Mouse (Mus musculus): ENCODE results near the gene Bloc1s1. TPM values are rescaled to one million over a fixed set of nuclear protein-coding genes. Genes with fewer than 3 reads are reported as not detected.

Gene Bloc1s1
- polyA plus RNA-seq, 1 experiment from 2014 or later = 206 TPM

GRCm38 (mm10) chr10:128929638-128930378, 6.0 kb upstream of the Bloc1s1 start:
- H3K36me3 ChIP-seq = no peaks in the 10 kb centered on the region
- peaks cover 7% of the 10 kb centered on the region; the same call in 1 of the 2 replicates for H3K4me1 ChIP-seq
- no peak overlapping the region for H3K27ac ChIP-seq
- H3K4me2 ChIP-seq = no peak overlapping the region
- H3K27me3 ChIP-seq = peaks cover 72% of the 10 kb centered on the region
- H3K9me3 ChIP-seq = no peaks in the 10 kb centered on the region
- no peak overlapping the region for H3K9ac ChIP-seq
- H3K4me3 ChIP-seq = no peak overlapping the region
- no peak for ATAC-seq (ENCODE audit: insufficient number of reproducible peaks, insufficient read depth, low FRiP score, low TSS enrichment, low read depth)
- 71% methylated on average over 7 of the region's 7 CpGs for WGBS

- ATAC-seq (ENCODE audit: insufficient number of reproducible peaks, insufficient read depth, low FRiP score, low TSS enrichment, low read depth) = no peak
- peaks cover 58% of the 10 kb centered on the region for H3K27me3 ChIP-seq
- no peak overlapping the region for H3K4me2 ChIP-seq
- H3K4me3 ChIP-seq = no peak overlapping the region
- H3K27ac ChIP-seq = no peak overlapping the region
- peaks cover 8% of the 10 kb centered on the region for H3K4me1 ChIP-seq
- no peaks in the 10 kb centered on the region for H3K36me3 ChIP-seq
- 36% methylated on average over 4 of the region's 4 CpGs for WGBS
- H3K9me3 ChIP-seq = no peaks in the 10 kb centered on the region
- H3K9ac ChIP-seq = no peak overlapping the region
These were observed 4.5 kb upstream of the Bloc1s1 start for GRCm38 (mm10) chr10:128928356-128928755.

DNA sequence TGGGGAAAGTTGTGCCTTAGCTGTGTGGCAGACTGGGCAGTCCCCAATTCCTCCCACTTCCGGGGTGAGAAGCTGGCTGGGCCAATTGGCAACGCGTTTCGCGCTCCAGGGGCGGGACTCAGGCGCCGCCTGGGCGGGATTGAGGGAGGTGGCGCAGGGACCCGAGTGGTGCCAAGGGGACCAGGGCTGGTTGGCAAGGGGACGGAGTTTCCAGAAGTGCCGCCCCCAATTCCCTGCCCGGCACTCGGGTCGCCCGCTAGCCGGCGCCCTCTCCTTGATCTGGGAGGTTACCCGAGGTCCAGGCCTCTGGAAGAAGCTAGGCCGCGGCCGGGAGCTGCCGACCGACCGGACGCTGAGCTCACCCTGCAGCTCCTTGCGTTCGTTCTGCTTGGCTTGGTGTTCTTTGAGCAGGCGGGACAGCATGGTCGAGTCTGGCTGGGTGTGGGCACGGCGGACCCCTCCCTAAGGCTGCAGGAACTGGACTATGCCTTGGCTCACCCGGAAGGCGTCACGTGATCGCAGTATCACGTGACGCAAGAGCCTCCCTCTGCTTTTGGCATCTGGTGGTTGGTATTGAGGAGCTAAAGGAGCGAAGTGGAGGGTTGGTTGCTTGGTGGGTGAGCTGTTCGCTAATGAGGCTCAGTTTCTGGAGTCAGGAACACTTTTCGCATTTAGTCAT, 683 bp downstream of the Bloc1s1 start:
- WGBS = under 1% methylated on average over 42 of the region's 42 CpGs
- H3K9me3 ChIP-seq = no peaks in the 10 kb centered on the region
- peaks cover 10% of the 10 kb centered on the region; the same call in 1 of the 2 replicates for H3K27me3 ChIP-seq
- peak overlapping the region; percentile 91 for H3K27ac ChIP-seq
- peak overlapping the region; percentile 81 for H3K9ac ChIP-seq
- peak; percentile 91 for ATAC-seq (ENCODE audit: insufficient number of reproducible peaks, insufficient read depth, low FRiP score, low TSS enrichment, low read depth)
- H3K4me1 ChIP-seq = peaks cover 39% of the 10 kb centered on the region
- peak overlapping the region; percentile 85 for H3K4me3 ChIP-seq
- H3K4me2 ChIP-seq = peak overlapping the region; percentile 79
- peaks cover 6% of the 10 kb centered on the region for H3K36me3 ChIP-seq

- Histone ChIP-seq H3K27ac (peak within 1 kb of the TSS; percentile 91), H3K27me3 (peaks cover 6% of the 10 kb centered on the region; the same call in 1 of the 2 replicates), H3K9me3 (no peaks in the 10 kb centered on the region), H3K36me3 (peaks cover 10% of the 10 kb centered on the region), H3K4me1 (peaks cover 39% of the 10 kb centered on the region), H3K9ac (peak within 1 kb of the TSS; percentile 81), H3K4me2 (peak within 1 kb of the TSS; percentile 79), H3K4me3 (peak within 1 kb of the TSS; percentile 85)
- 16% methylated on average over 1 of the region's 1 CpGs for WGBS
- no peak for ATAC-seq (ENCODE audit: insufficient number of reproducible peaks, insufficient read depth, low FRiP score, low TSS enrichment, low read depth)
These were observed 1.1 kb downstream of the Bloc1s1 start, which contains the start of gene Rdh5 for GRCm38 (mm10) chr10:128922822-128923012. TSS of gene Rdh5 (minus strand) at chr10:128922888.

GRCm38 (mm10) chr10:128921883-128922821, 1.7 kb downstream of the Bloc1s1 start:
- Histone ChIP-seq H3K4me1 (peaks cover 39% of the 10 kb centered on the region), H3K27me3 (no peaks in the 10 kb centered on the region), H3K9ac (peak overlapping the region; percentile 81), H3K4me2 (peak overlapping the region; percentile 79), H3K9me3 (no peaks in the 10 kb centered on the region), H3K27ac (peak overlapping the region; percentile 91), H3K36me3 (peaks cover 15% of the 10 kb centered on the region), H3K4me3 (peak overlapping the region; percentile 85)
- no peak for ATAC-seq (ENCODE audit: insufficient number of reproducible peaks, insufficient read depth, low FRiP score, low TSS enrichment, low read depth)
- WGBS = 76% methylated on average over 16 of the region's 16 CpGs

- Histone ChIP-seq H3K27ac (no peak overlapping the region), H3K4me3 (no peak overlapping the region), H3K27me3 (no peaks in the 10 kb centered on the region), H3K36me3 (peaks cover 24% of the 10 kb centered on the region), H3K4me1 (peaks cover 39% of the 10 kb centered on the region), H3K4me2 (no peak overlapping the region), H3K9ac (peak overlapping the region; percentile 36; the same call in 1 of the 2 replicates), H3K9me3 (no peaks in the 10 kb centered on the region)
- ATAC-seq (ENCODE audit: insufficient number of reproducible peaks, insufficient read depth, low FRiP score, low TSS enrichment, low read depth) = no peak
- WGBS = 47% methylated on average over 1 of the region's 1 CpGs
These were observed 2.6 kb downstream of the Bloc1s1 start for GRCm38 (mm10) chr10:128921251-128921650.

GRCm38 (mm10) chr10:128920736-128921161, 3.1 kb downstream of the Bloc1s1 start:
- no peaks in the 10 kb centered on the region for H3K9me3 ChIP-seq
- 29% methylated on average over 3 of the region's 3 CpGs for WGBS
- ATAC-seq (ENCODE audit: insufficient number of reproducible peaks, insufficient read depth, low FRiP score, low TSS enrichment, low read depth) = no peak
- peaks cover 28% of the 10 kb centered on the region for H3K36me3 ChIP-seq
- H3K4me2 ChIP-seq = no peak overlapping the region; the same call in 1 of the 2 replicates
- no peak overlapping the region for H3K4me3 ChIP-seq
- no peaks in the 10 kb centered on the region for H3K27me3 ChIP-seq
- peak overlapping the region; percentile 7; the same call in 1 of the 2 replicates for H3K27ac ChIP-seq
- H3K4me1 ChIP-seq = peaks cover 39% of the 10 kb centered on the region
- peak overlapping the region; percentile 36; the same call in 1 of the 2 replicates for H3K9ac ChIP-seq

DNA sequence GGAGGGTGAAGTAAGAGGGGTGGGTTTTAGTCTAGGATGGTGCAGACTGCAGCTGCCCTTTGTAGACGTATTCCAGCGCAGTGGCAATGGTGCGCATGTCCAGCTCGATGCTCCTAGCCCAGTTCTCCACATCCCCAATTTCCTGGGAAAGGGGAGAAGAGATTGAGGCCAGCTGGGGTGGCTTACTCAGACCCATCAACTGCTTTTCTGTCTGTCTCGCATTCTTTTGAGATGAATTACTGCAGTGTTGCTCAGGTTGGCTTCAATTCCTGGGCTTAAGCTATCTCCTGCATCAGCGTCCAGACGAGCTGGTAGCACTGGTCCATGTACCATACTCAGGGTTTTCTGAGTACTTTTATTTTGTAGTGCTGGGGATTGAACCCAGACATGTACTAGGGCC, 3.9 kb downstream of the Bloc1s1 start:
- Histone ChIP-seq H3K9me3 (no peaks in the 10 kb centered on the region), H3K4me3 (no peak overlapping the region), H3K27me3 (no peaks in the 10 kb centered on the region), H3K4me1 (peaks cover 39% of the 10 kb centered on the region), H3K4me2 (no peak overlapping the region), H3K9ac (no peak overlapping the region), H3K27ac (0 out of 2 replicates have a peak overlapping the region, but pooled peaks have one; percentile 12), H3K36me3 (peaks cover 35% of the 10 kb centered on the region)
- no peak for ATAC-seq (ENCODE audit: insufficient number of reproducible peaks, insufficient read depth, low FRiP score, low TSS enrichment, low read depth)
- 75% methylated on average over 7 of the region's 7 CpGs for WGBS

GRCm38 (mm10) chr10:128919203-128919631, 4.6 kb downstream of the Bloc1s1 start:
- Histone ChIP-seq H3K9ac (peak overlapping the region; percentile 41; the same call in 1 of the 2 replicates), H3K27me3 (no peaks in the 10 kb centered on the region), H3K4me3 (no peak overlapping the region), H3K4me2 (no peak overlapping the region), H3K9me3 (no peaks in the 10 kb centered on the region), H3K27ac (0 out of 2 replicates have a peak overlapping the region, but pooled peaks have one; percentile 12), H3K4me1 (peaks cover 39% of the 10 kb centered on the region), H3K36me3 (peaks cover 42% of the 10 kb centered on the region)
- WGBS = 24% methylated on average over 6 of the region's 6 CpGs
- ATAC-seq (ENCODE audit: insufficient number of reproducible peaks, insufficient read depth, low FRiP score, low TSS enrichment, low read depth) = no peak

- Histone ChIP-seq H3K4me1 (peaks cover 32% of the 10 kb centered on the region), H3K36me3 (peaks cover 52% of the 10 kb centered on the region), H3K9ac (no peak overlapping the region), H3K4me2 (no peak overlapping the region), H3K9me3 (no peaks in the 10 kb centered on the region), H3K27me3 (no peaks in the 10 kb centered on the region), H3K27ac (no peak overlapping the region), H3K4me3 (no peak overlapping the region)
- ATAC-seq (ENCODE audit: insufficient number of reproducible peaks, insufficient read depth, low FRiP score, low TSS enrichment, low read depth) = no peak
- WGBS = 82% methylated on average over 7 of the region's 7 CpGs
These were observed 5.6 kb downstream of the Bloc1s1 start for GRCm38 (mm10) chr10:128918246-128918645.

GRCm38 (mm10) chr10:128917400-128917799, 6.4 kb downstream of the Bloc1s1 start:
- Histone ChIP-seq H3K36me3 (peaks cover 59% of the 10 kb centered on the region), H3K4me1 (peaks cover 36% of the 10 kb centered on the region), H3K27me3 (no peaks in the 10 kb centered on the region), H3K27ac (no peak overlapping the region), H3K9ac (no peak overlapping the region), H3K4me2 (no peak overlapping the region), H3K9me3 (no peaks in the 10 kb centered on the region), H3K4me3 (no peak overlapping the region)
- ATAC-seq (ENCODE audit: insufficient number of reproducible peaks, insufficient read depth, low FRiP score, low TSS enrichment, low read depth) = no peak
- WGBS = 92% methylated on average over 6 of the region's 6 CpGs
